Mouse (Mus musculus) midbrain, postnatal 0 days (tissue): Measurements from ENCODE around the gene Yipf7. TPM values are rescaled to one million over a fixed set of nuclear protein-coding genes. Genes with fewer than 3 reads are reported as not detected.
A peak's percentile ranks its signal among the peaks of the same experiment; 100 is the strongest.

ENCODE experiments used
- ATAC-seq: fragments of 200-750 bp; cut with Nextera tagmentation; 2 replicates; pipeline ENCODE4 v1.8.0; 2017; ENCODE audit warnings: moderate number of reproducible peaks, mild to moderate bottlenecking, moderate TSS enrichment, moderate library complexity; ENCODE audit not compliant: low FRiP score
- DNase-seq: peaks from one replicate; pipeline ENCODE4 v3.0.0-alpha.2; 2015; ENCODE audit warnings: low spot score
- H3K27ac ChIP-seq: fragments of 300-500 bp; sonication (generic); 2 replicates; pipeline ENCODE4 v1.5.1; 2014; ENCODE audit warnings: low read depth, mild to moderate bottlenecking, low read length, mixed read lengths
- H3K27me3 ChIP-seq: fragments of 300-500 bp; sonication (generic); 2 replicates; pipeline ENCODE4 v1.6.1; 2014; ENCODE audit warnings: low read length, control low read depth, mixed read lengths; ENCODE audit not compliant: insufficient read depth
- H3K36me3 ChIP-seq: fragments of 300-500 bp; sonication (generic); 2 replicates; pipeline ENCODE4 v1.6.1; 2014; ENCODE audit warnings: low read length, control low read depth, mixed read lengths; ENCODE audit not compliant: insufficient read depth
- H3K4me1 ChIP-seq: fragments of 300-500 bp; sonication (generic); 2 replicates; pipeline ENCODE4 v1.6.1; 2014; ENCODE audit warnings: mild to moderate bottlenecking, control low read depth, antibody characterized with exemption, low read length, mixed read lengths; ENCODE audit not compliant: insufficient read depth
- H3K4me2 ChIP-seq: fragments of 300-500 bp; sonication (generic); 2 replicates; pipeline ENCODE4 v1.6.1; 2014; ENCODE audit warnings: low read depth, mild to moderate bottlenecking, low read length, mixed read lengths; ENCODE audit not compliant: poor library complexity, severe bottlenecking
- H3K4me3 ChIP-seq: fragments of 300-500 bp; sonication (generic); 2 replicates; pipeline ENCODE4 v1.5.1; 2014; ENCODE audit warnings: low read depth, mild to moderate bottlenecking, low read length, moderate library complexity
- H3K9ac ChIP-seq: fragments of 300-500 bp; sonication (generic); replicated peaks from 2 replicates; pipeline ENCODE4 v1.6.1; 2014; ENCODE audit warnings: mild to moderate bottlenecking, low read length, moderate library complexity, mixed read lengths; ENCODE audit not compliant: poor library complexity, severe bottlenecking
- H3K9me3 ChIP-seq: fragments of 300-500 bp; sonication (generic); 2 replicates; pipeline ENCODE4 v1.6.1; 2016; ENCODE audit warnings: low read length, control low read depth
- CTCF ChIP-seq: IDR thresholded peaks from 2 replicates; pipeline ENCODE4 v1.5.1; 2016; ENCODE audit warnings: antibody characterized with exemption, mild to moderate bottlenecking
- WGBS: fragments of 180-500 bp; shearing (Covaris S2); extraction: QIAGEN DNeasy Blood & Tissue Kit; methylation state at CpG from one replicate; pipeline ENCODE4 v1.1.7; 2014; 5-methylcytosine and 5-hydroxymethylcytosine counted together
- polyA plus RNA-seq: library from polyadenylated mRNA; unstranded; fragments of >200 nt; fragmentation: Nextera tagmentation; extraction: Ambion mirVana; gene quantifications from 2 replicates; pipeline ENCODE4 v1.2.1, GENCODE M21; 2015
- total RNA-seq: library from RNA; depleted of rRNA; stranded (reverse); fragments of >200 nt; gene quantifications from 2 replicates; pipeline ENCODE4 v1.2.3, GENCODE M21; 2014; rRNA removed

Yipf7 gene
- total RNA-seq, result not detected in 2 replicates
- 0.12 TPM in 1 of 2 replicates, not detected in the other for polyA plus RNA-seq

GRCm38 (mm10) chr5:69542489-69542888, at the start of gene Yipf7:
Gene Yipf7 (minus strand): TSS chr5:69542648.
- WGBS, result 73% methylated on average over 4 of the region's 4 CpGs
- no peak for ATAC-seq
- H3K9ac ChIP-seq, result no peak within 1 kb of the TSS
- no peak for TF ChIP-seq CTCF
- H3K4me3 ChIP-seq, result no peak within 1 kb of the TSS
- no peak within 1 kb of the TSS for H3K4me2 ChIP-seq
- H3K36me3 ChIP-seq, result no peaks in the 10 kb centered on the region
- no peak for DNase-seq
- H3K4me1 ChIP-seq, result no peaks in the 10 kb centered on the region
- no peak within 1 kb of the TSS for H3K27ac ChIP-seq
- H3K27me3 ChIP-seq, result no peaks in the 10 kb centered on the region
- H3K9me3 ChIP-seq, result no peaks in the 10 kb centered on the region

GRCm38 (mm10) chr5:69591640-69592461, 49.4 kb upstream of the Yipf7 start, which contains the start of gene Gnpda2:
Gene Gnpda2 (minus strand): TSS chr5:69592340.
- H3K9ac ChIP-seq, result peak within 1 kb of the TSS; percentile 86
- ATAC-seq (peak; percentile 96), DNase-seq (peak; percentile 97)
- no peaks in the 10 kb centered on the region for H3K9me3 ChIP-seq
- no peaks in the 10 kb centered on the region; the same call in 1 of the 2 replicates for H3K36me3 ChIP-seq
- H3K4me2 ChIP-seq, result peak within 1 kb of the TSS; percentile 73
- 4% methylated on average over 42 of the region's 42 CpGs for WGBS
- peak within 1 kb of the TSS; percentile 81 for H3K27ac ChIP-seq
- no peaks in the 10 kb centered on the region for H3K4me1 ChIP-seq
- peak within 1 kb of the TSS; percentile 70 for H3K4me3 ChIP-seq
- no peaks in the 10 kb centered on the region for H3K27me3 ChIP-seq
- TF ChIP-seq CTCF, result peak; percentile 73

- peak overlapping the region; percentile 90 for H3K9ac ChIP-seq
- no peaks in the 10 kb centered on the region for H3K27me3 ChIP-seq
- no peak for TF ChIP-seq CTCF
- peak; percentile 38 for DNase-seq
- peaks cover 14% of the 10 kb centered on the region; the same call in 1 of the 2 replicates for H3K36me3 ChIP-seq
- H3K27ac ChIP-seq, result peak overlapping the region; percentile 94
- H3K4me1 ChIP-seq, result no peaks in the 10 kb centered on the region
- H3K4me2 ChIP-seq, result peak overlapping the region; percentile 66
- peak overlapping the region; percentile 93 for H3K4me3 ChIP-seq
- no peak; the same call in 1 of the 2 replicates for ATAC-seq
- 10% methylated on average over 16 of the region's 16 CpGs for WGBS
- no peaks in the 10 kb centered on the region for H3K9me3 ChIP-seq
Observed at GRCm38 (mm10) chr5:69557404-69557935, 15.0 kb upstream of the Yipf7 start.

- DNase-seq (peak; percentile 94), ATAC-seq (peak; percentile 95)
- H3K4me2 ChIP-seq, result peak within 1 kb of the TSS; percentile 66
- WGBS, result under 1% methylated on average over 72 of the region's 72 CpGs
- peak within 1 kb of the TSS; percentile 94 for H3K27ac ChIP-seq
- H3K36me3 ChIP-seq, result peaks cover 12% of the 10 kb centered on the region; the same call in 1 of the 2 replicates
- H3K27me3 ChIP-seq, result no peaks in the 10 kb centered on the region
- no peaks in the 10 kb centered on the region for H3K4me1 ChIP-seq
- H3K9me3 ChIP-seq, result no peaks in the 10 kb centered on the region
- peak within 1 kb of the TSS; percentile 90 for H3K9ac ChIP-seq
- TF ChIP-seq CTCF, result peak; percentile 48
- peak within 1 kb of the TSS; percentile 93 for H3K4me3 ChIP-seq
Observed at GRCm38 (mm10) chr5:69556628-69557403, 14.4 kb upstream of the Yipf7 start, which contains the start of gene Guf1. Gene Guf1 (plus strand): TSS chr5:69556923.

GRCm38 (mm10) chr5:69541680-69542079, 768 bp downstream of the Yipf7 start:
- Histone ChIP-seq H3K27me3 (no peaks in the 10 kb centered on the region), H3K9ac (no peak overlapping the region), H3K4me3 (no peak overlapping the region), H3K4me2 (no peak overlapping the region), H3K4me1 (no peaks in the 10 kb centered on the region), H3K27ac (no peak overlapping the region), H3K36me3 (no peaks in the 10 kb centered on the region), H3K9me3 (no peaks in the 10 kb centered on the region)
- 81% methylated on average over 1 of the region's 1 CpGs for WGBS
- TF ChIP-seq CTCF, result no peak
- ATAC-seq (no peak), DNase-seq (no peak)
